Mouse (Mus musculus): Measurements from ENCODE around the gene Ipo11. TPM values are rescaled to one million over a fixed set of nuclear protein-coding genes. Genes with fewer than 3 reads are reported as not detected.

The Ipo11 gene
- total RNA-seq, 4 experiments from 2014 or later, result 61.8 to 69.3 (median 64.6) TPM

- DNase-seq (ENCODE audit: low spot score in 2 of 2), result no peak
Observed at GRCm38 (mm10) chr13:106904637-106905036, 32.1 kb downstream of the Ipo11 start.

GRCm38 (mm10) chr13:106894284-106894683 is 42.5 kb downstream of the Ipo11 start:
- DNase-seq (ENCODE audit: low spot score in 2 of 2), result no peak

GRCm38 (mm10) chr13:106893701-106894100 is 43.1 kb downstream of the Ipo11 start:
- DNase-seq (ENCODE audit: low spot score in 2 of 2), result no peak

GRCm38 (mm10) chr13:106893196-106893595 is 43.6 kb downstream of the Ipo11 start:
- DNase-seq (ENCODE audit: low spot score in 2 of 2), result no peak

GRCm38 (mm10) chr13:106887364-106887763 is 49.4 kb downstream of the Ipo11 start:
- no peak for DNase-seq (ENCODE audit: low spot score in 2 of 2)

- no peak for DNase-seq (ENCODE audit: low spot score in 2 of 2)
Observed at GRCm38 (mm10) chr13:106884249-106884648, 52.5 kb downstream of the Ipo11 start.

GRCm38 (mm10) chr13:106876278-106876677 is 60.5 kb downstream of the Ipo11 start:
- DNase-seq (ENCODE audit: low spot score in 2 of 2), result no peak

- no peak for DNase-seq (ENCODE audit: low spot score in 2 of 2)
Observed at GRCm38 (mm10) chr13:106865547-106865946, 71.2 kb downstream of the Ipo11 start.

GRCm38 (mm10) chr13:106858779-106859178 is 78.0 kb downstream of the Ipo11 start:
- no peak for DNase-seq (ENCODE audit: low spot score in 2 of 2)

GRCm38 (mm10) chr13:106856556-106856955 is 80.2 kb downstream of the Ipo11 start:
- DNase-seq (ENCODE audit: low spot score in 2 of 2), result no peak

GRCm38 (mm10) chr13:106847534-106847933 is 89.2 kb downstream of the Ipo11 start:
- DNase-seq (ENCODE audit: low spot score in 2 of 2), result no peak

- DNase-seq (ENCODE audit: low spot score in 2 of 2), result no peak
Observed at GRCm38 (mm10) chr13:106844928-106845327, 91.8 kb downstream of the Ipo11 start.

- no peak for DNase-seq (ENCODE audit: low spot score in 2 of 2)
Observed at GRCm38 (mm10) chr13:106842542-106842941, 94.2 kb downstream of the Ipo11 start.

- DNase-seq (ENCODE audit: low spot score in 2 of 2), result no peak
Observed at GRCm38 (mm10) chr13:106838778-106839177, 98.0 kb downstream of the Ipo11 start.

- DNase-seq (ENCODE audit: low spot score in 2 of 2), result no peak
Observed at GRCm38 (mm10) chr13:106836527-106836879, 100.3 kb downstream of the Ipo11 start.

GRCm38 (mm10) chr13:106835844-106836526 is 100.8 kb downstream of the Ipo11 start:
- no peak for DNase-seq (ENCODE audit: low spot score in 2 of 2)

- no peak for DNase-seq (ENCODE audit: low spot score in 2 of 2)
Observed at GRCm38 (mm10) chr13:106830029-106830428, 106.7 kb downstream of the Ipo11 start.

- DNase-seq (ENCODE audit: low spot score in 2 of 2), result no peak
Observed at GRCm38 (mm10) chr13:106829327-106829997, 107.3 kb downstream of the Ipo11 start.

- no peak for DNase-seq (ENCODE audit: low spot score in 2 of 2)
Observed at GRCm38 (mm10) chr13:106825618-106826017, 111.1 kb downstream of the Ipo11 start.

- DNase-seq (ENCODE audit: low spot score in 2 of 2), result no peak
Observed at GRCm38 (mm10) chr13:106823875-106824191, 112.9 kb downstream of the Ipo11 start.

GRCm38 (mm10) chr13:106823121-106823874 is 113.5 kb downstream of the Ipo11 start:
- DNase-seq (ENCODE audit: low spot score in 2 of 2), result no peak

- DNase-seq (ENCODE audit: low spot score in 2 of 2), result no peak
Observed at GRCm38 (mm10) chr13:106820149-106820548, 116.6 kb downstream of the Ipo11 start.

- no peak for DNase-seq (ENCODE audit: low spot score in 2 of 2)
Observed at GRCm38 (mm10) chr13:106819749-106820148, 117.0 kb downstream of the Ipo11 start.

All from layer of hippocampus, adult 8-10 months (tissue).